Mouse (Mus musculus): ENCODE results near the gene Tcaf3. TPM values are rescaled to one million over a fixed set of nuclear protein-coding genes. Genes with fewer than 3 reads are reported as not detected.
A peak's percentile ranks its signal among the peaks of the same experiment; 100 is the strongest.

Tcaf3 gene
- polyA plus RNA-seq, 1 experiment from 2014 or later, result not detected

GRCm38 (mm10) chr6:42547461-42547860 is 50.0 kb downstream of the Tcaf3 start, which contains the start of gene Olfr455:
Olfr455 (minus strand) TSS chr6:42547587.
- H3K27me3 ChIP-seq (ENCODE audit: control insufficient read depth, insufficient read depth, low read length), result no peaks in the 10 kb centered on the region
- peaks cover 6% of the 10 kb centered on the region; the same call in 1 of the 2 replicates for H3K4me1 ChIP-seq (ENCODE audit: control insufficient read depth, insufficient read depth, low read length)
- no peak for ATAC-seq (replicated peaks; ENCODE audit: extremely low read depth, insufficient read depth, low FRiP score)
- no peak within 1 kb of the TSS for H3K4me2 ChIP-seq (ENCODE audit: low read depth, low read length)
- no peaks in the 10 kb centered on the region for H3K36me3 ChIP-seq (ENCODE audit: control insufficient read depth, insufficient read depth)
- no peak within 1 kb of the TSS for H3K9ac ChIP-seq (ENCODE audit: low read length)
- WGBS, result 69% methylated on average over 4 of the region's 4 CpGs
- H3K27ac ChIP-seq (ENCODE audit: low read length), result no peak within 1 kb of the TSS
- no peaks in the 10 kb centered on the region for H3K9me3 ChIP-seq (replicated peaks; ENCODE audit: control insufficient read depth, low read length)
- no peak within 1 kb of the TSS for H3K4me3 ChIP-seq (ENCODE audit: low read length)

- Histone ChIP-seq H3K36me3 (ENCODE audit: control insufficient read depth, insufficient read depth) (no peaks in the 10 kb centered on the region), H3K27ac (ENCODE audit: low read length) (no peak overlapping the region)
- WGBS, result 84% methylated on average over 2 of the region's 2 CpGs
These were observed 51.3 kb downstream of the Tcaf3 start for GRCm38 (mm10) chr6:42546180-42546579.

GRCm38 (mm10) chr6:42545451-42545885 is 52.0 kb downstream of the Tcaf3 start:
- 0 out of 2 replicates have a peak, but pooled peaks have one; percentile 37 for ATAC-seq (replicated peaks; ENCODE audit: extremely low read depth, insufficient read depth, low FRiP score)
- WGBS, result 24% methylated on average over 2 of the region's 2 CpGs

More at GRCm38 (mm10) chr6:42546180-42546579, 51.3 kb downstream of the Tcaf3 start:
- H3K9me3 ChIP-seq (replicated peaks; ENCODE audit: control insufficient read depth, low read length), result no peaks in the 10 kb centered on the region
- no peaks in the 10 kb centered on the region for H3K27me3 ChIP-seq (ENCODE audit: control insufficient read depth, insufficient read depth, low read length)
- no peak overlapping the region for H3K4me2 ChIP-seq (ENCODE audit: low read depth, low read length)
- H3K9ac ChIP-seq (ENCODE audit: low read length), result no peak overlapping the region
- ATAC-seq (replicated peaks; ENCODE audit: extremely low read depth, insufficient read depth, low FRiP score), result no peak
- H3K4me3 ChIP-seq (ENCODE audit: low read length), result no peak overlapping the region
- peaks cover 10% of the 10 kb centered on the region for H3K4me1 ChIP-seq (ENCODE audit: control insufficient read depth, insufficient read depth, low read length)

GRCm38 (mm10) chr6:42544846-42545245 is 52.6 kb downstream of the Tcaf3 start:
- 32% methylated on average over 1 of the region's 1 CpGs for WGBS
- H3K27ac ChIP-seq (ENCODE audit: low read length), result no peak overlapping the region
- no peak for ATAC-seq (replicated peaks; ENCODE audit: extremely low read depth, insufficient read depth, low FRiP score)

More at GRCm38 (mm10) chr6:42545451-42545885, 52.0 kb downstream of the Tcaf3 start:
- Histone ChIP-seq H3K4me3 (ENCODE audit: low read length) (no peak overlapping the region), H3K27me3 (ENCODE audit: control insufficient read depth, insufficient read depth, low read length) (no peaks in the 10 kb centered on the region), H3K4me2 (ENCODE audit: low read depth, low read length) (no peak overlapping the region), H3K9ac (ENCODE audit: low read length) (no peak overlapping the region), H3K4me1 (ENCODE audit: control insufficient read depth, insufficient read depth, low read length) (peaks cover 10% of the 10 kb centered on the region), H3K36me3 (ENCODE audit: control insufficient read depth, insufficient read depth) (no peaks in the 10 kb centered on the region), H3K9me3 (replicated peaks; ENCODE audit: control insufficient read depth, low read length) (no peaks in the 10 kb centered on the region), H3K27ac (ENCODE audit: low read length) (peak overlapping the region; percentile 52; the same call in 1 of the 2 replicates)

GRCm38 (mm10) chr6:42542036-42543031 is 55.2 kb downstream of the Tcaf3 start:
- Histone ChIP-seq H3K4me1 (ENCODE audit: control insufficient read depth, insufficient read depth, low read length) (peaks cover 10% of the 10 kb centered on the region), H3K27ac (ENCODE audit: low read length) (0 out of 2 replicates have a peak overlapping the region, but pooled peaks have one; percentile 4), H3K4me3 (ENCODE audit: low read length) (no peak overlapping the region), H3K36me3 (ENCODE audit: control insufficient read depth, insufficient read depth) (no peaks in the 10 kb centered on the region), H3K9me3 (replicated peaks; ENCODE audit: control insufficient read depth, low read length) (no peaks in the 10 kb centered on the region), H3K27me3 (ENCODE audit: control insufficient read depth, insufficient read depth, low read length) (no peaks in the 10 kb centered on the region), H3K9ac (ENCODE audit: low read length) (no peak overlapping the region), H3K4me2 (ENCODE audit: low read depth, low read length) (no peak overlapping the region)
- ATAC-seq (replicated peaks; ENCODE audit: extremely low read depth, insufficient read depth, low FRiP score), result no peak
- WGBS, result 42% methylated on average over 4 of the region's 4 CpGs

More at GRCm38 (mm10) chr6:42544846-42545245, 52.6 kb downstream of the Tcaf3 start:
- Histone ChIP-seq H3K4me2 (ENCODE audit: low read depth, low read length) (no peak overlapping the region), H3K9me3 (replicated peaks; ENCODE audit: control insufficient read depth, low read length) (no peaks in the 10 kb centered on the region), H3K9ac (ENCODE audit: low read length) (no peak overlapping the region), H3K4me1 (ENCODE audit: control insufficient read depth, insufficient read depth, low read length) (peaks cover 10% of the 10 kb centered on the region), H3K4me3 (ENCODE audit: low read length) (no peak overlapping the region), H3K27me3 (ENCODE audit: control insufficient read depth, insufficient read depth, low read length) (no peaks in the 10 kb centered on the region), H3K36me3 (ENCODE audit: control insufficient read depth, insufficient read depth) (no peaks in the 10 kb centered on the region)

GRCm38 (mm10) chr6:42540681-42541080 is 56.8 kb downstream of the Tcaf3 start:
- Histone ChIP-seq H3K36me3 (ENCODE audit: control insufficient read depth, insufficient read depth) (no peaks in the 10 kb centered on the region), H3K27ac (ENCODE audit: low read length) (no peak overlapping the region), H3K4me3 (ENCODE audit: low read length) (no peak overlapping the region), H3K9me3 (replicated peaks; ENCODE audit: control insufficient read depth, low read length) (no peaks in the 10 kb centered on the region), H3K9ac (ENCODE audit: low read length) (no peak overlapping the region), H3K4me1 (ENCODE audit: control insufficient read depth, insufficient read depth, low read length) (peaks cover 10% of the 10 kb centered on the region), H3K27me3 (ENCODE audit: control insufficient read depth, insufficient read depth, low read length) (no peaks in the 10 kb centered on the region), H3K4me2 (ENCODE audit: low read depth, low read length) (no peak overlapping the region)
- ATAC-seq (replicated peaks; ENCODE audit: extremely low read depth, insufficient read depth, low FRiP score), result no peak
- WGBS, result 86% methylated on average over 1 of the region's 1 CpGs

GRCm38 (mm10) chr6:42539711-42540110 is 57.8 kb downstream of the Tcaf3 start:
- no peak overlapping the region for H3K4me3 ChIP-seq (ENCODE audit: low read length)
- no peaks in the 10 kb centered on the region for H3K36me3 ChIP-seq (ENCODE audit: control insufficient read depth, insufficient read depth)
- H3K4me2 ChIP-seq (ENCODE audit: low read depth, low read length), result no peak overlapping the region
- ATAC-seq (replicated peaks; ENCODE audit: extremely low read depth, insufficient read depth, low FRiP score), result no peak
- 92% methylated on average over 1 of the region's 1 CpGs for WGBS
- no peak overlapping the region for H3K27ac ChIP-seq (ENCODE audit: low read length)
- no peaks in the 10 kb centered on the region for H3K27me3 ChIP-seq (ENCODE audit: control insufficient read depth, insufficient read depth, low read length)
- H3K9me3 ChIP-seq (replicated peaks; ENCODE audit: control insufficient read depth, low read length), result no peaks in the 10 kb centered on the region
- no peak overlapping the region for H3K9ac ChIP-seq (ENCODE audit: low read length)
- peaks cover 4% of the 10 kb centered on the region for H3K4me1 ChIP-seq (ENCODE audit: control insufficient read depth, insufficient read depth, low read length)
